Mouse (Mus musculus) right cerebral cortex, adult 18-20 months (tissue): ENCODE results near the gene Grm4.

Experiments used
- DNase-seq: peaks from one replicate; pipeline ENCODE4 v3.0.0; 2022; ENCODE audit warnings: mixed read lengths

Grm4 gene

DNA sequence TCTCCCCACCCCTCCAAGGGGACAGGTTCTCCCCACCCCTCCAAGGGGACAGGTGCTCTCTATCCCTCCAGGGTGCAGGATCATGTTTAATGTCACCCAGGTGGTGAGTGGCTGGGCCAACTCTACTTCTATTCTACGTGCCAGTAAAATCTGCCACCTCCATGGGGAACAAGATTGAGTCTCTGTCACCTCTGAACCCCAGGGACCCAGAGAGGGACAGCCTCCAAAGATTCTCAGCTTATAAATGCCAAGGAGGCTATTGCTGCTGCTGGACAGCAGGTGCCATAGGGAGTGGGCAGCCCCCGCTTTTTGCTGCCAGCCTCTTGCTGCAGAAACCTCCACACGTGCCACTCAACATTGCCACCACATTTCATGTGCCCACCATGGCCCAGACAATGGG lies 37.6 kb downstream of the Grm4 start:
- no peak for DNase-seq

DNA sequence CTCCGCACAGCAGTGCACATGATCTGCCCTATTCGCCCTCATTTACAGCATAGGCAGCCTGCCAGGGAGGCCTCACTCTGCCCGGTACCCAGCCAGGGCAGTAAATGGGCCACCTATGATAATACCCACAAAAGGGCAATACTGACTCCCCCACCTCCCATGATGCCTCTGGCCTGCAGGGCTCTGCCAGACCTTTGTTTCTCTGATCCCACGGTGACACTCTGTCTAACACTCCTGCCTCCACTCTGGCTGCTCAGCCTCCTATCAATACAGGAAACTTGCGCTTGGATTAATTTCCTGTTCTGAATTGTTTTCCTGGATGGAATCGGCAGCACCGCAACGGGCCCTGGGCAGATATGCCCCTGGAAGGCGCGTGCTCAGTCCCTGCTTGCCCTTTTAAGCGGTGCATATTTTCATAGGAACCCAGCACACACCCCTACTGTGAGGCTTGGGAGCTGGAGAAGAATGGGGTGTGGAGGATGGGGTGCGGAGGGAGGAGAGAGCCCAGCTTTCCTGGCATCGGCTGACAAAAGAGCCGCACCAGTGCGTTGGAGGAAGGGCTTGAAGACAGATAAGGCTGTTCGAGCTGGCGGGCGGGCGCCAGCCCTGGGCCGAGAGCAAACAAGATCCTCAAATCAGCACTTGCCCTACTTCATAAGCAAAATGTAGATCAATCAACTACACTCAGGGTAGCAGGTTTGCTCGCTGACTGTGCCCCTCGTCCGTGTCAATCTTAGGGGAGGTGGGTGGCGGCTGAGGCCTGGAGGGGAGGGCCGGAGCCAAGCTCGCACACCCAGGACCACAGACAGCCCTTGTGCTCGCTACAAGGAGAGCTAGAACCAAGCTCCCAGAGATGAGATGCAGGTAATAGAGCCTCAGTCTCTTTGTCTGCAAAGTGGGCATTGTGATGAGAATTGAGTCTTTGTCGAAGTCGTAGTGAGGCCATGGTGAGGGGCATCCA lies 40.8 kb downstream of the Grm4 start:
- peak; percentile 52 for DNase-seq

DNA sequence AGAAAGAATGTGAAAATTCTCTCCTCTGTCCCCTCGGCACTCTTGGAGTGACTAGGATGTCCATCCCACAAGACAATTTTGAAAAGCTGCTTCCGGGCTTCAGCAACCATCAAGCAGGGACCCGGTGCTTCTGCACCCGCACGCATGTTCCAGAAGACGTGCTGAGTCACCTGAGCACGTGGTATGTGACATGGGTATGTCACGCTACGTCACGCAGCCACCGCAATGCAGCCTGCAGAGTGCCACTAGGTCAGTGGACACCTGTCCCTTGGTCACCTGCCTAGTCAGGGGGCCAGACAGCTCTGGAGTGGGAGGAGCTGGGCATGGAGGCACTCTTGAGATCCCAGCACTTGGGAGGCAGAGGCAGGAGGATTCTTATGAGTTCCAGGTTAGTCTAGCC lies 45.6 kb downstream of the Grm4 start:
- no peak for DNase-seq

DNA sequence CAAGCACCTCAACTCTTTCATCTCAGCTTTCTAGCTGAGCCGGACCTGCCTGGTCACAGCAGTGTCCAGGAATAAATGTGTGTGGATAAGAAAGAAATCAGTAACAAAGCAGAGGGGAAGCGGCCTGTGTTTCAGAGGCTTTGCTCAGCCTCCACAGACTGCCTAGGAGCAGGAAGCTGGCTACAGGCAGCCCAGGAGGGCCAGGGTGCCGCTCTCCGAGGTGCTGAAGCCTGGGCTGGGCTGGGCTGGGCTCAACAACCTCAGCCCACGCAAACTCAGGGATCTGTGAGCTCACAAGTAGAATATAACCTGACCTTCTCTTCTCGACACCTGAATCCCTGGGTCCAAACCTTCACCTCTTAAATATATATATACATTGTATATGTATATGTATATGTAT lies 54.6 kb downstream of the Grm4 start:
- DNase-seq, result no peak

DNA sequence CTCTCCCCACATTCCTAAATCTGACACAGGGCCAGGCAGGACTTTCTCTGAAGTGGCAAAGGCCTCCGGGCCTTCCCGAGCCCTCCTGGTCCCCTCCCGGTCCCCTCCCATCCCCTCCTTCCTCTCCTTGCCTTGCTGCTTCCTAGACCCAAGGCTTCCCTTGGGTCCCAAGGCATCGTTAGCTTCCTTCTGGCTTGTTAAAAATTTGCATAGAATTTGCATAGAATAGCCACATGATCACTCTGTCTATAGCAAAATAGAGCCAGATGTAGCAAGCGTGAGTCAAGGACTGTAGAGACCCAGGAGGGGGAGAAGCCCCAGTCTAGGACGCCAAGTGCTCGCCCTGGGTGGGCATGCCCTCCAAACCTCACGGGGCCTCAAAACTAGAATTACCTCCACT lies 55.3 kb downstream of the Grm4 start:
- no peak for DNase-seq

DNA sequence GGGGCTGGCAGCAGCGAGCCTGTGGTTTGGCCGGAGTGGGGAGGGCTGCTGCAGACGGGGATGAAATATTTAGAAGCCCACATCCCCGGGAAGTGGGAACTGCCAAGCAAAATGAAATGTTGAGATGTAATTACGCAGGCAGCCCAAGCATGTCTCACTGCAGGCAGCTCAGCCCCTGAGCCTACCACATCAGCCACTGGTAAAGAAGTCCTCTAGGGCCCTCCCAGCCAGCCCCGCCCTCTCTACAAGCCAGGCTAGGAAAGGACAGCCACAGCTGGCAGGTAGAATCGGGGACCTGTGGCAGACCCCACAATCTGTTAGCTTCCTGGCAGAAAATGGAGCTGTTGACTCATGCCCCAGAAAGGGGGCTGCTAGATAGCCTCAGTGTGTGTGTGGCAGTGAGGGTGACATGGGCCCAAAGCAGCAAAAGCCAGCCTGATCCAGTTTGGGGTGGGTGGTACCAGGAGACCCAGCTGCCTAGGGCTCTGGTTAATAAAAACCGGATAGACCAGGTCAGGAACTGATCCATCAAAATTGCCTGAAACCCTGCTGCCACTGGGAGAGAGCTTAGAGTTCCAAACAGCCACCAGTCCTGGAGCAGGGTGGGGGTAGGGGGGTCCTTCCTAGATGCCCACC lies 56.8 kb downstream of the Grm4 start:
- no peak for DNase-seq

DNA sequence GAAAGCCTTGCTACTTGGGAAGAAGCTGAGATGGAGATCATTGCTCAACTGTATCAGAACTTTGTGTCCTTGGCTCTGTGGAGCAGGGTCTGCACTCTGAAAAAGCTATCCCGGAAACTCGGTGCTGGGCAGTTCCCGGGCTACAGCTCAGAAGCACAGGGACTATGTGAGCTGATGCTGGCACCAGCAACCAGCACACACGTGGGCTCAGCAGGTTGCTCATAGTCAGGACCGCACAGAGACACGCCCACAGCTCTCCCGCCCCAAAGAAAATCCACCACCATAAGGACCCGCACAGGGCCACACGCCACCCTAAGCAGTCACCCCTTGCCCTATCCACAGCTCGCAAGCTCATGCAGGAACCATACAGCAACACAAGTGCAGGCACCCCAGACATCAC lies 61.2 kb downstream of the Grm4 start:
- DNase-seq, result no peak

DNA sequence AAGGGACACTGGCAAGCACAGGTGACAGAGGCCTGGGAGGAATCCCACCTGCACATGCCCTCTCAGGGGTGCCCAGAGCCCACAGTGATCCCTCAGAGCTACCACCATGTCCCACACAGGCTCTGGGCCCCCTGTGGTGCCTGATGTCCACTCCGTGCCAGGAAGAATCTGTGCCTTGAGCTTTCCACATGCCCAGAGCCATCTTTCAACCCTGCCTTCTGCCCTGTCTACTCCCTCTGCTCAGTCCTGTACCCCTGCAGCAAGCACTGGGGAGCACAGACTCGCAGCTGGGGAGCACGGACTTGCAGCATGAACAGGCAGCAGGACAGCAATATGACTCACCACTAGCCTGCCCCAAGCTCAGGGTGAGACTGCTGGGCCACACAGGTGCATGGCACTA lies 62.0 kb downstream of the Grm4 start:
- DNase-seq, result no peak

DNA sequence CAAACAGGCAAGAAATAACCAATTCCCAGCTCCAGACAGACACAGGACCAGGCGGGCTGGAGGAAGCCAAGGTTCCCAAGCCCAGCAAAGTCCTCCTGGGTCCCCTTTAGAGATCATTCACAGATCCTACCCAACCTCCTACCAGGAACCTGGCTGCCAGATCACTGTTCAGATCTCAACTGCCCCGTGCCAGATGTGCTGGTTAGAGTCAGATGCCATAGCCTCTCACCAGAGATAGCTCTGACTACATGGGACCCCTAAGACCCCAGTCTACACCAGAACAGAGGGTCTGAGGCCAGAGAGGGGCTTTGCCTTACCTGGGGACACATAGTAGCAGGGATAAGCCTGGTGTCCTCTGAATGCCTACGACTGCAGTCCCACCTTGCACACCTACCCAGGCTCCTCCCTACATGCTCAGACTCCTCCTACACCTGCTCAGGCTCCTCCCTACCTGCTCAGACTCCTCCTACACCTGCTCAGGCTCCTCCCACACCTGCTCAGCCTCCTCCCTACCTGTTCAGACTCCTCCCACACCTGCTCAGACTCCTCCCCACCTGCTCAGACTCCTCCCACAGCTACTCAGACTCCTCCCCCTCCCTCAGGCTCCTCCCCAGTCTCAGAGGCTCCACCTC lies 63.2 kb downstream of the Grm4 start:
- no peak for DNase-seq

DNA sequence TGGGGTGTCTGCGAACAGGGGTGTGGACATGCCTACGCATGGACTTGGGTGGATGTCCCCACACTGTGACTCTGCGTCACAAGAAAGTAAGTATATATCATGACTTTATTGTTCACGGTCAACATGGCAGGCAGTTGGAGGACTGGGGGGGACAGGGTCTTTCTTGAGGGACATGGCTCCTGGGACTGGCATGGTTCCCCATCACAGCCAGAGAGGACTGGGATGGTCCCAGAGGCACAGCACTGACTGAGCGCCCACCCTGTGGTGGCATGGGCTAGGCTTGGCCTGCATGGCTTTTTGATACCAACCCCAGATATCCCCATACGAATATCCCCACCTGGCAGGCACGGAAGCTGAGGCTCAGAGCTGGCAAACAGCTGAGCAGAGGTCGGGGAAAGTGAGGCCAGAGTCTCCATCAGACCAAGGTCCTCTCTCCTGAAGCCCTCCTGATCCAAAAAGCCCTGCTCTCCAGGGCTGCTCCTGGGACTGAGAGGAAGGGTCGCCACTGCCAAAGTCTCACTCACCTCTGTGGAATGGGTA lies 64.1 kb downstream of the Grm4 start:
- no peak for DNase-seq

DNA sequence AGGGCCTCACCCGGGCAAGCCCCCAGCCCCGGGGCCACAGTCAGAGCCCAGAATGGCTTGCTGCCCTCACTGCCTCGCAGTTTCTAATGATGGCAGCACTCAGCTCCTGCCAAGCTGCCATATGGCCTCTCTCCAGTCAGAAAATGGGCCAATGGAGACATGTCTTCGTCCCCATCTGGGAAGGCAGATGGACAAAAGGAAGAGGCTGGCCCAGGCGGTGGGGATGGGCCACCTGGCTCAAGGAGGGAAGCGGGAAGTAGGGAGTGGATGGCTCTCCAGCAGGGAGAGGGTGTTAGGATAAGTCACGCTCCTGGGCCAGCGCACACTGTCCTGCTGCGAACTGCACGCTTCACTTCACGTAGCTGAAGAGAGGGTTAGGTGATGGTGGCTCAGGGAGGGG lies 64.8 kb downstream of the Grm4 start:
- no peak for DNase-seq

DNA sequence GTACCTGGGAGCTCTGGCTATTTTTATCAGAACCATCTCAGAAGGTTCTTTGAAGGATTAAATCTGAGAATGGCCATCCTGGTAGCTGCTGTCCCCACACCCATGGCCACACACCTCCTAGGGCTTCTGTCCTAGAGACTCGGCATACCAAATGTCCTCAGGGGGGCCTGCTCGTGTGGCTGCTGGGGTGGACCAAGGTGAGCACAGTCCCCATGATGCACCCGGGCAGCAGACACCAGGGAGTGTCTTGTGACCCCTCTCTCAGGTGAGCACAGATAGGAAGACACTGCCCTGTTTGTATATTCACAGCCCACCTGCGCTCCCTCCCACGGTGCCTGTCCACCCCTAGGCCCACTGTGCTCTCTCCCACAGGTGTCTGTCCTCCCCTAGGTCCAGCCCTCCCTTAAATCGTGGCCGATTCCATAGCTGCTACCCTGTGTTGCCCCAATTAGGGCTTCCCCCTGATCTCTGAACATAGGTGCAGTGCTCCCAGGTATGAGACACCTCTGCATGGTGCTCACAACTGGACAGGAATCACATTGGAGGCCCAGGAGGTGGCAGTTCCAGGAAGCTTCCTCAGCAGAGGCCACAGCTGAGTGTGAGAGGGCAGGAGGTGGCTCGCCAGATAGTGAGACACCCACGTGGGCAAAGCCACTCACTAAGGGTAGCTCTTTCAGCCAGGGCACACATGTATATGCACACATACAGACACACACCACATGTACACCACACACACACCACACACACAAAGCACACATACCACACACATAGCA lies 66.0 kb downstream of the Grm4 start:
- DNase-seq, result no peak

DNA sequence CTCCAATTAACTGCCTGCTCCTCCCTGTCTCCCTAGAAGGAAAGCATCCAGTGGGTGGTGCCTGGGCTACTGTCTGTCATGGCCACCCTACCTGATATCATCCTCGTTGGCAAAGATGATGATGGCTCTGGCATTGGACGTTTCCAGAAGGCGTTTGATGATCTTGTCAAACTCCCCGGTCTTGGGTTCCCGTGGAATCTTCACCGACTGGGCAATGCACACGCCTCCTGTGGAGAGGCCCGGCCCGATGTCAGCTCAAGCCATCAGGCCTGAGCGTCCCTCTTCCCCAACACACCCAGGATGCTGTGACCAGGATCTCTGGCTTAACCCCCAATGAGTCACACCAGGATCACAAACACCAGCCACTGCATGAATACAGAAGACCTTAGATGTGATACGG lies 66.8 kb downstream of the Grm4 start:
- DNase-seq, result no peak

DNA sequence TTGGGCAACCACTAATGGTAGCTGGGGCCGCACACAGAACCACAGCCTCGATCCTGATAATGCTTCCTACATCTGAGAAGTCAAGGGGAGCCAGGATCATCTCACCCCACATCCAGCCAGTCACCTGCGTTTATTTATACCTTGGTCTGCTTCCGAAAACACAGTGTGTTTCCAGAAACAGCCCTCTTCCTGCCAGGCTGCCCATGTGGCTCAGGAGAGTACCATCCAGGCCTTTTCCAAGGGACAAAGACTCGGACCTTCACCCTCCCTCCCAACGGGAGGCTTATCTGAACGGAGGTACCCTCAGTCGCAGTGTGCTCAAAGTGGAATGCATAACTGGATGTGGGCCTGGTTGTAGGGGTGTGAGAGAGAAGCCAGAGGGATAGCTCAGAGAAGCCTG lies 68.2 kb downstream of the Grm4 start:
- no peak for DNase-seq

DNA sequence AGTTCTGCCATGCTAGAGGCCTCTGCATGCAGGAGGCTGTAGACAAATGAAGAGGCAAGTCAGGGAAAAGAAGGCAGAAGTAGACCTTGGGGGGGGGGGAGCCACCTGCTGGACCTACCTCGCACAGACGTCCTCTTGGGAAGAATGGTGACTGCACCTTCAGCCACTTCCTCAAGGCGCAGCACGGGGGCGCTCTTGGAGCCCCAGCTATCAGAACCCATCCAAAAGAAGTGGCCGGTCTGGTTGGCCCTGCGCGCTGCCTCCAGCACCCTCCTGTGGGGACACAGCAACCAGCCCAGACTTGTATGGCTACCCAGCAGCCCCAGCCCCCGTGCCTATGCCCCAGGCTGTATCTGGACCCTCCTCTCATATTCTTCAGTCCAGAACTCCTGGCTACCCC lies 69.4 kb downstream of the Grm4 start:
- DNase-seq, result no peak

DNA sequence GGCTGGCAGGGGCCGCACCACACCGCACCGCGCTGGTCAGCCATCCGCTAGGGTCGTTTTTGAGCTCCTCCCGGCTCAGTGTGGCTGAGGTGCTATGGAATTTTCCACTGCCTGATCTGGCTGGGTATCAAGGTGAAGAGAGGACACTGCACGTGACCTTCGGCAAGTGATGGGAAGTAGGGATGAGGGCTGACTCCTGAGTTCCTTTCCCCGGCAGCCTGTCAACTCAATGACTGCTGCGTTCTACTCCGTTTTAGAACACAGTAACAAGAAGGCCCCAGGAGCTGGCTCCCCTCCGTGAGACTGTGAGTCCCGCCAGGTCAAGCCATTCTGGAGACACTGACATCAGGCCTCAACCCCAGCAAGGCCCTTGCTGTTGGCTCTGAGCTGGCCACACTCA lies 70.0 kb downstream of the Grm4 start:
- no peak for DNase-seq

DNA sequence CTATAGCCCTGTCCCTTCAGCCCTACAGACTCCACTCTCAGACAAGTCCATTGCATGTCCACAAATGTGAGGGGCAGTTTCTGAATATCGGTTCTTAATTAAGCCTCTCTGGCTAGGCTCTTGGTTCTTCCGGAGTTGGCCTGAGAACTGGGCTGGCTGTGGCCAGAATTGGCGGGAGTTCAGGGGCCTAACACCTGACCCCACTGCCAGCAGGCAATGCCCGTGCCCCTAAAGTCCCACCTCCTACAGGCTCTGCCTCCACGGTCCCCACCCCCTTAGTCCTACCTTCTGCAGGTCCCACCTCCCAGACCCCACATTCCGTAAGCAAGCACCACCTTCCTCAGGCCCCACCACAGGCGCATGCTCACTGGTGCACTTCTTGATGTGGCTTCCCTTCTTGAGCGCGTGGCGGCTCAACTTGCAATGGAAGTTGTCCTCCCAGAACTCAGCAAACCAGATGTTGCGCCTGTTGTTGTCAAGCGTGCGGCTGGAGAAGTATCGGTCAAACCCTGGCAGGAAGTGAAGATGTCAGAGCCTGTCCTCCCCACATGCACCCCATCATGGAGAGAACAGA lies 71.4 kb downstream of the Grm4 start:
- DNase-seq, result no peak

DNA sequence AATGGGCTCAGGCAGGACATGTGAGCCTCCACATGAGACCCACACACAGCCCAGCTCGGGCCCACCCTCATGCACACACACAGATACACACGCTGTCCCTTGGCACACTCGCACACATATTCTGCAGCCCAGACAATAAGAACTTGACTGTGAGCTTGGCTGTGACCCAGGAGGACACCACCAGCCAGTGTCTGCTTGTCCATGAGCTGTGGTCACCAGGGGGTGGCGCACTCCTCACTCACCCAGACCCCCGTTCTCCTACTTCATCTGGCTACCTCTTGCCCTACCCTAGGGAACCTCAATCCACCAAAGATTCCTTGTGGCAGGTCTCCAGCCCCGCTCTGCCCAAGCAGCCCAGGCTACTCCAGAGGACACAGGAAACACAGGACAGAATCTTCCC lies 72.5 kb downstream of the Grm4 start:
- DNase-seq, result no peak

DNA sequence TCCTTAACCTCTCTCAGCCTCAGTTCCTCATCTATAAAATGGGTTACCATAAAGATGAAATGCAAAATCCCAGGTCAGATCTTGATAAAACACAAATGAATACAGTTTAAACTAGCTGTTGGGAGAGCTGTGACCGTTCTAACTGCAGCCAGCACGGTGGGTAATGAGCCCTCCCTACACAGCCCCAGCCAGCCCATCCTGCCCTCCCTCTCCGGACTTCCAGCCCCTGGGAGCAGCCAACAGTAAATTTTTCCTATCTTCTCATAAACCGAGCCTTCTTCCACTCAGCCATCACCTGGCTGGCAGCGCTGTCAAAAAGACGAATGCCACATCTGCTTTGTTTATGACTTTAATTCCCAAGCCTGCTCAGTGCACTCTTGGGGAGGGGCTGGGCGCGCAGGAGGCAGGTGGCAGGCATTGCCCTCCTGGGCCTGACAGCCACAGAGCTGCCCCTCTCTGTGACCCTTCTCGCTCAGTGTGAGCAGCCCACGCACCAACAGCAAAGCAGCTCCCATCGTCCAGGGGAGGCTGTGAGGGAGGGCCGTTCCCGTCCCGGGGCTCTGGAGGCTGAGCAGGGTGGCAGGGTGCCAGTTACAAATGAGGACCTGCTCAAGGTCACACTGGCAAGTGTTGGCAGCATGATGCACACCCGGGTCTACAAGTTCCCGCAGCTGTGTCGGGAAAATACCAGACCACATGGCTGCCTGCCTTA lies 75.7 kb downstream of the Grm4 start:
- no peak for DNase-seq

DNA sequence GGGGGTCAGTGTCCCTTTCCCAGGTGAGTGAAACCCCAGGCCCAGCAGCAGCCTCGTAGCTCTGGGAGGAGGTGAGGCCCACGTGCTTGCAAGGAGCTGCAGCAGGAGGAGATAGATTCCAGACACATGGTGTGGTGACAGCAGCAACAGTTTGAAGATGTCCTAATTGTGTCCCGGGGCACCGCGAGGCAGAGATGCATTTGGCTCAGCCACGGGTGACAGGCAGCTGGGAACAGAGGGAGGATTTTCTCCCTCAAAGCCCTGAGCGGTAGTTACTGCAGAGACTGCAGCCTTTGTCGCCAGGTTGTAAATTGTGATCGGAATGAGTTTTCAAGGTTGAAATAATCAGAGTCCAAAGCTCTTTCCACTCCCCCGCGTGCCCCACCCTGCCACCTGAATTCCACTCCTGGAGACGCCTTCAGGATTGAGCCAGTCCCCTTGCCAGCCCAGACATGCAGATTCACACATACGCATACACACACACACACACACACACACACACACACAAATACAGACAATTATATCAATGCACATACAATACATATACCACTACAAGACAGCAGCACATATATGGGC lies 78.6 kb downstream of the Grm4 start:
- no peak for DNase-seq

DNA sequence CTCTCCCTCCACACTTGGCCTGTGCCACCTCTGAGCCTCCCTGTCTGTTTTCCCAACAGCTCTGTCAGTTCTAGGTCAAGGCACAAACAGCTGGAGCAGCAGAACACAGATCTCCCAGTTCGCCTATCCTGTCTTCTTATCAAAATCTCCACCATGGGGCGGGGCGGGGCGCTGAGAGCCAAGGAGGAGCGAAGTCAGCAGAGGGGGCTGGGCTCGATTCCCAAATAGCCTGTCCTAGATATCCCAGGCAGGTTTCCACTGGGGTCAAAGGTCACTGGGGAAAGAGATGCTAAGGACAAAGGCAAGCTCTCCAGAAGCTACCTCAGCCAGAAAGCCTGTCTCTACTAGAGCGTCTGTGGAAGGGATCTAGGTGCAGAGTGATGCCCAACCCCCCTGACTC lies 79.4 kb downstream of the Grm4 start:
- no peak for DNase-seq

DNA sequence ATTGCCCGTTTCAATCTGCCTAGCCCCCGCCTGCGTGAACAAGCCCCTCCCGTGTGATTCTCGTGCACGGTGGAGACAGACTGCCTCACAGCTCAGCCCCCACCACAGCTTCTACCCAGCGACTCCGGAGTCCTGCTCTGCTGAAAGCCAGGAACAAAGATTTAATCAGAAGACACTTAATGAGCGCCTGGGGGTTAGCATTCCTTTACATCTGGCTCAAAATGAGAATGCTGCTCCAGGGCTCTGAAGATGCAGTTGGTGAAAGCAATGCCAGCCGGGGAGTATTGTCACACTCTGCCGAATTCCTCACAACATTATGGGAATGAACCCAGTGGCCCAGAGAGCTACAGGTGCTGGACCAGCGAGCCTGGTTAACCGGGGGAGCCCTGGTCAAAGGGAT lies 85.4 kb downstream of the Grm4 start:
- no peak for DNase-seq
